Mouse (Mus musculus) C2C12 (cell line): ENCODE results near the gene Lhx9. TPM values are rescaled to one million over a fixed set of nuclear protein-coding genes. Genes with fewer than 3 reads are reported as not detected.
A peak's percentile ranks its signal among the peaks of the same experiment; 100 is the strongest.

Experiments
- H3K27me3 ChIP-seq: one replicate; pipeline ENCODE4 v1.6.1; 2011; ENCODE audit not compliant: control insufficient read depth, insufficient read depth, insufficient read length
- H3K36me3 ChIP-seq: one replicate; pipeline ENCODE4 v1.6.1; 2011; ENCODE audit not compliant: control insufficient read depth, insufficient read depth
- H3K4me3 ChIP-seq: one replicate; pipeline ENCODE4 v1.5.1; 2011; ENCODE audit warnings: mild to moderate bottlenecking, control low read depth; ENCODE audit not compliant: poor library complexity, insufficient read depth, severe bottlenecking
- H3K79me2 ChIP-seq: one replicate; pipeline ENCODE4 v1.6.1; 2011; ENCODE audit not compliant: control insufficient read depth, insufficient read depth
- H3K79me3 ChIP-seq: one replicate; pipeline ENCODE4 v1.6.1; 2011; ENCODE audit warnings: low read depth, control low read depth
- H3ac ChIP-seq: one replicate; pipeline ENCODE3; 2011; ENCODE audit warnings: low read depth; ENCODE audit not compliant: control insufficient read depth, insufficient read length
- CEBPB ChIP-seq: IDR thresholded peaks from one replicate; pipeline ENCODE4 v1.6.1; 2011; ENCODE audit warnings: low read depth, mild to moderate bottlenecking, control low read depth, moderate library complexity
- CTCF ChIP-seq: IDR thresholded peaks from one replicate; pipeline ENCODE4 v1.5.1; 2011; ENCODE audit not compliant: control insufficient read depth, insufficient read depth, insufficient read length
- FOSL1 ChIP-seq: IDR thresholded peaks from one replicate; pipeline ENCODE4 v1.8.0; 2011; ENCODE audit warnings: mild to moderate bottlenecking, low read length; ENCODE audit not compliant: poor library complexity, insufficient read depth, severe bottlenecking
- MAX ChIP-seq: IDR thresholded peaks from one replicate; pipeline ENCODE4 v1.6.1; 2011; ENCODE audit warnings: mild to moderate bottlenecking, control low read depth
- MYOD1 ChIP-seq: IDR thresholded peaks from one replicate; pipeline ENCODE4 v1.6.1; 2011; ENCODE audit warnings: low read depth; ENCODE audit not compliant: control insufficient read depth, insufficient read length
- MYOG ChIP-seq: IDR thresholded peaks from one replicate; pipeline ENCODE4 v1.6.1; 2011; ENCODE audit not compliant: control insufficient read depth, insufficient read length; ENCODE audit errors: extremely low read depth
- USF1 ChIP-seq: IDR thresholded peaks from one replicate; pipeline ENCODE4 v1.6.1; 2011; ENCODE audit warnings: low read depth, mild to moderate bottlenecking, control low read depth, moderate library complexity
- polyA plus RNA-seq: library from polyadenylated mRNA; unstranded; fragments of >200 nt; fragmentation: generic; extraction: Trizol; gene quantifications from one replicate; pipeline ENCODE4 v1.2.1, GENCODE M21; 2012; ENCODE audit warnings: missing spikeins

Lhx9 gene
- polyA plus RNA-seq, 1 experiment = 0.54 TPM

- Histone ChIP-seq H3K27me3 (no peaks in the 10 kb centered on the region), H3K79me3 (no peaks in the 10 kb centered on the region), H3K36me3 (no peaks in the 10 kb centered on the region), H3ac (peak overlapping the region; percentile 82), H3K79me2 (no peaks in the 10 kb centered on the region), H3K4me3 (peak overlapping the region; percentile 31)
- TF ChIP-seq MYOD1 (no peak), FOSL1 (no peak), MYOG (no peak), CEBPB (no peak), MAX (no peak), USF1 (no peak), CTCF (no peak)
Observed at GRCm38 (mm10) chr1:138841306-138842095, 6.9 kb downstream of the Lhx9 start.

- Histone ChIP-seq H3K36me3 (no peaks in the 10 kb centered on the region), H3K4me3 (no peak overlapping the region), H3ac (no peak overlapping the region), H3K79me2 (no peaks in the 10 kb centered on the region), H3K79me3 (no peaks in the 10 kb centered on the region), H3K27me3 (no peaks in the 10 kb centered on the region)
- TF ChIP-seq MYOD1 (no peak), MAX (no peak), CTCF (no peak), CEBPB (no peak), FOSL1 (no peak), USF1 (no peak), MYOG (no peak)
Observed at GRCm38 (mm10) chr1:138840440-138841305, 7.7 kb downstream of the Lhx9 start.

GRCm38 (mm10) chr1:138839809-138840430, 8.5 kb downstream of the Lhx9 start:
- Histone ChIP-seq H3K36me3 (no peaks in the 10 kb centered on the region), H3K79me3 (no peaks in the 10 kb centered on the region), H3K79me2 (no peaks in the 10 kb centered on the region), H3K27me3 (no peaks in the 10 kb centered on the region), H3ac (no peak overlapping the region), H3K4me3 (no peak overlapping the region)
- no peak for TF ChIP-seq CEBPB

GRCm38 (mm10) chr1:138839291-138839690, 9.1 kb downstream of the Lhx9 start:
- Histone ChIP-seq H3K27me3 (no peaks in the 10 kb centered on the region), H3K79me3 (no peaks in the 10 kb centered on the region), H3K79me2 (no peaks in the 10 kb centered on the region), H3ac (no peak overlapping the region), H3K4me3 (no peak overlapping the region), H3K36me3 (no peaks in the 10 kb centered on the region)
- TF ChIP-seq CEBPB (no peak), MAX (no peak), USF1 (no peak), CTCF (no peak), MYOG (no peak), FOSL1 (no peak), MYOD1 (no peak)

GRCm38 (mm10) chr1:138837786-138838743, 10.3 kb downstream of the Lhx9 start:
- no peak overlapping the region for H3K4me3 ChIP-seq
- H3K79me2 ChIP-seq = no peaks in the 10 kb centered on the region
- H3K36me3 ChIP-seq = no peaks in the 10 kb centered on the region
- H3K27me3 ChIP-seq = no peaks in the 10 kb centered on the region
- no peak overlapping the region for H3ac ChIP-seq
- no peaks in the 10 kb centered on the region for H3K79me3 ChIP-seq
- TF ChIP-seq CEBPB (no peak), MYOD1 (no peak), USF1 (no peak), MYOG (no peak), CTCF (no peak), MAX (no peak), FOSL1 (no peak)
